24 mouse cellular contexts compared by ENCODE assay signal in the genomic region with DNA sequence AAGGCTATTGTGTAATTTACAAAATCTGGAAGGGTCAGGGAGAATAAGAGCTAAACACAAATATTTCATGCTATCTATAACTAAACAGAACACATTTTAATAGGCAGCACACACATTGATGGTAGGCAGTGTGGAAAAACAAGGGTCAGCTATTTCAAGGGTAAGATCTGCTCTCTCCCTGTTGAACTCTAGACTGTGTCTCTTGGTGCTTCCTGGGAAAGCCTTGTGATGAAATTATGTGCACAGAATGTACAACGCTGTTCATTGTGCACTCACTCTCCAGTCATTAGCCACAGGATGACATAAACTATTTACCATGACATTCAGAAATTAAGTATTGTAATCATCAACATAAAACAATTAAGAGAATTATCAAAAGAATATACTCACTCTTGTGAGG.
A peak's percentile ranks its signal among the peaks of the same experiment; 100 is the strongest.
DNase-seq lines count a peak whose midpoint lies in the region; ATAC-seq and TF ChIP-seq lines count a peak whose summit lies in the region.
"Had no signal": no experiment of that assay in that cellular context is flagged by ENCODE, and none has a peak within 500 bp of the region (broad histone marks: within the 10 kb centered on the region; RNA-seq: fewer than 3 reads in every experiment).

No protein-coding gene starts in this region.

- H3K9me3 ChIP-seq in intestine, postnatal 0 days (ENCODE audit: control insufficient read depth): no peaks in the 10 kb centered on the region
- no peaks in the 10 kb centered on the region for H3K9me3 ChIP-seq in intestine, embryonic 15.5 days
- H3K9me3 ChIP-seq in kidney, embryonic 15.5 days (replicated peaks): no peaks in the 10 kb centered on the region
- H3K9me3 ChIP-seq in kidney, postnatal 0 days (replicated peaks; ENCODE audit: low read length): no peaks in the 10 kb centered on the region
- H3K9me3 ChIP-seq: embryonic facial prominence, embryonic 10.5 days; embryonic facial prominence, embryonic 12.5 days; forebrain, embryonic 13.5 days; forebrain, embryonic 15.5 days; G1E had no signal

- no peak overlapping the region for H3K4me2 ChIP-seq in intestine, postnatal 0 days (replicated peaks; ENCODE audit: low read depth)
- no peak overlapping the region for H3K4me2 ChIP-seq in intestine, embryonic 15.5 days (replicated peaks)
- H3K4me2 ChIP-seq in kidney, embryonic 15.5 days: no peak overlapping the region
- H3K4me2 ChIP-seq in kidney, postnatal 0 days (ENCODE audit: low read length): no peak overlapping the region
- H3K4me2 ChIP-seq: embryonic facial prominence, embryonic 12.5 days; forebrain, embryonic 13.5 days; forebrain, embryonic 15.5 days had no signal

- no peak overlapping the region for H3K9ac ChIP-seq in intestine, postnatal 0 days (ENCODE audit: low read depth, low read length)
- H3K9ac ChIP-seq in intestine, embryonic 15.5 days: no peak overlapping the region
- H3K9ac ChIP-seq in kidney, embryonic 15.5 days: no peak overlapping the region
- H3K9ac ChIP-seq in kidney, postnatal 0 days (ENCODE audit: low read depth, low read length): no peak overlapping the region
- H3K9ac ChIP-seq: embryonic facial prominence, embryonic 12.5 days; forebrain, embryonic 13.5 days; forebrain, embryonic 15.5 days had no signal

- H3K4me1 ChIP-seq in intestine, postnatal 0 days (replicated peaks; ENCODE audit: control insufficient read depth, insufficient read depth, low read length): no peaks in the 10 kb centered on the region
- no peaks in the 10 kb centered on the region for H3K4me1 ChIP-seq in intestine, embryonic 15.5 days (replicated peaks)
- H3K4me1 ChIP-seq in kidney, embryonic 15.5 days: no peaks in the 10 kb centered on the region
- H3K4me1 ChIP-seq in kidney, postnatal 0 days (replicated peaks; ENCODE audit: insufficient read depth, low read length): no peaks in the 10 kb centered on the region
- H3K4me1 ChIP-seq: embryonic facial prominence, embryonic 10.5 days; embryonic facial prominence, embryonic 12.5 days; forebrain, embryonic 13.5 days; forebrain, embryonic 15.5 days had no signal

- 56% methylated on average over 1 of the region's 1 CpGs for WGBS in intestine, postnatal 0 days
- WGBS in intestine, embryonic 15.5 days: 64% methylated on average over 1 of the region's 1 CpGs
- WGBS in kidney, embryonic 15.5 days: 61% methylated on average over 1 of the region's 1 CpGs
- WGBS in kidney, postnatal 0 days: 49% methylated on average over 1 of the region's 1 CpGs

- H3K4me3 ChIP-seq in intestine, postnatal 0 days (ENCODE audit: low read depth, low read length): no peak overlapping the region
- no peak overlapping the region for H3K4me3 ChIP-seq in intestine, embryonic 15.5 days (replicated peaks)
- no peak overlapping the region for H3K4me3 ChIP-seq in kidney, embryonic 15.5 days (replicated peaks)
- no peak overlapping the region for H3K4me3 ChIP-seq in kidney, postnatal 0 days (replicated peaks; ENCODE audit: low read depth, low read length)
- H3K4me3 ChIP-seq: embryonic facial prominence, embryonic 10.5 days; embryonic facial prominence, embryonic 12.5 days; forebrain, embryonic 13.5 days; forebrain, embryonic 15.5 days had no signal

- H3K27me3 ChIP-seq in intestine, postnatal 0 days (replicated peaks; ENCODE audit: control insufficient read depth, insufficient read depth, low read length): no peaks in the 10 kb centered on the region
- no peaks in the 10 kb centered on the region for H3K27me3 ChIP-seq in intestine, embryonic 15.5 days (replicated peaks)
- no peaks in the 10 kb centered on the region for H3K27me3 ChIP-seq in kidney, embryonic 15.5 days
- H3K27me3 ChIP-seq in kidney, postnatal 0 days (ENCODE audit: insufficient read depth, low read length): no peaks in the 10 kb centered on the region
- H3K27me3 ChIP-seq: CH12.LX; embryonic facial prominence, embryonic 12.5 days; forebrain, embryonic 13.5 days; forebrain, embryonic 15.5 days; Patski had no signal

- TF ChIP-seq CTCF in intestine, postnatal 0 days (IDR thresholded peaks at IDR 0.05; ENCODE audit: low read depth): no peak
- TF ChIP-seq CTCF in kidney, postnatal 0 days (IDR thresholded peaks at IDR 0.05; ENCODE audit: low read depth): no peak

- no peak overlapping the region for H3K27ac ChIP-seq in intestine, postnatal 0 days (ENCODE audit: low read depth, low read length)
- no peak overlapping the region for H3K27ac ChIP-seq in intestine, embryonic 15.5 days
- H3K27ac ChIP-seq in kidney, embryonic 15.5 days: peak overlapping the region; percentile 66; the same call in 1 of the 2 replicates
- no peak overlapping the region for H3K27ac ChIP-seq in kidney, postnatal 0 days
- H3K27ac ChIP-seq: embryonic facial prominence, embryonic 10.5 days; embryonic facial prominence, embryonic 12.5 days; forebrain, embryonic 13.5 days; forebrain, embryonic 15.5 days had no signal

- no peak for DNase-seq in kidney, postnatal 10 days
- DNase-seq in kidney, postnatal 0 days (ENCODE audit: low spot score): peak; percentile 37
- no peak for DNase-seq in kidney, postnatal 25 days
- DNase-seq: adrenal gland, adult 8-10 months; adrenal gland, postnatal 14 days; adrenal gland, postnatal 36 days; B cell, adult 2 months; cerebellum, adult 11-12 months; cerebellum, adult 2 months; cerebellum, adult 9-10 months; cerebellum, postnatal 10 days; cerebellum, postnatal 25 days had no signal

- H3K36me3 ChIP-seq in intestine, postnatal 0 days (ENCODE audit: control insufficient read depth, insufficient read depth): no peaks in the 10 kb centered on the region
- no peaks in the 10 kb centered on the region for H3K36me3 ChIP-seq in intestine, embryonic 15.5 days
- H3K36me3 ChIP-seq in kidney, embryonic 15.5 days: no peaks in the 10 kb centered on the region
- H3K36me3 ChIP-seq in kidney, postnatal 0 days (ENCODE audit: insufficient read depth, low read length): no peaks in the 10 kb centered on the region
- H3K36me3 ChIP-seq: embryonic facial prominence, embryonic 10.5 days; embryonic facial prominence, embryonic 12.5 days; forebrain, embryonic 15.5 days; G1E had no signal

- ATAC-seq in intestine, postnatal 0 days: 0 out of 2 replicates have a peak, but pooled peaks have one; percentile 59
- ATAC-seq in intestine, embryonic 15.5 days: no peak
- no peak; the same call in 1 of the 2 replicates for ATAC-seq in kidney, embryonic 15.5 days (replicated peaks; ENCODE audit: low FRiP score)
- ATAC-seq in kidney, postnatal 0 days (replicated peaks; ENCODE audit: low FRiP score, low read depth): no peak
- ATAC-seq: activated CD4-positive, CD25-positive, alpha-beta regulatory T cell, adult 4 months; CD4-positive, CD25-positive, alpha-beta regulatory T cell, adult 4 months; forebrain, embryonic 13.5 days; forebrain, embryonic 15.5 days; Patski had no signal
